28 mouse cellular contexts compared by ENCODE assay signal in genomic region chr4:138899361-138899760, GRCm38 (mm10). TPM values are rescaled to one million over a fixed set of nuclear protein-coding genes. Genes with fewer than 3 reads are reported as not detected.
"Had no signal": no experiment of that assay in that cellular context is flagged by ENCODE, and none has a peak within 500 bp of the region (broad histone marks: within the 10 kb centered on the region; RNA-seq: fewer than 3 reads in every experiment).

No protein-coding gene starts in this region.

- H3K4me3 ChIP-seq: lung, embryonic 15.5 days; megakaryocyte, embryonic 14.5 days; midbrain, embryonic 13.5 days; midbrain, embryonic 15.5 days; myocyte; neural tube, embryonic 13.5 days; neural tube, embryonic 15.5 days had no signal

- H3K9me3 ChIP-seq: lung, embryonic 15.5 days; megakaryocyte, embryonic 14.5 days; midbrain, embryonic 13.5 days; midbrain, embryonic 15.5 days; neural tube, embryonic 13.5 days; neural tube, embryonic 15.5 days had no signal

- H3K27me3 ChIP-seq: lung, embryonic 15.5 days; megakaryocyte, embryonic 14.5 days; midbrain, embryonic 13.5 days; midbrain, embryonic 15.5 days; neural tube, embryonic 13.5 days; neural tube, embryonic 15.5 days had no signal

- ATAC-seq: lung, postnatal 0 days; midbrain, embryonic 13.5 days; midbrain, embryonic 15.5 days had no signal

- DNase-seq: lung, adult 2 months; lung, postnatal 14 days; lung, postnatal 36 days; retina, postnatal 1 day; right cerebral cortex, adult 18-20 months; right cerebral cortex, postnatal 25 days; right cerebral cortex, postnatal 4 days; spleen, adult 18-20 months; thymus, adult 2 months; thymus, postnatal 25 days; thymus, postnatal 4 days had no signal

- H3K4me1 ChIP-seq: lung, embryonic 15.5 days; megakaryocyte, embryonic 14.5 days; midbrain, embryonic 13.5 days; midbrain, embryonic 15.5 days; neural tube, embryonic 13.5 days; neural tube, embryonic 15.5 days had no signal

- H3K27ac ChIP-seq: lung, embryonic 15.5 days; macrophage; midbrain, embryonic 13.5 days; midbrain, embryonic 15.5 days; neural tube, embryonic 13.5 days; neural tube, embryonic 15.5 days had no signal

- H3K9ac ChIP-seq: lung, embryonic 15.5 days; midbrain, embryonic 13.5 days; midbrain, embryonic 15.5 days; neural tube, embryonic 13.5 days; neural tube, embryonic 15.5 days had no signal

- H3K4me2 ChIP-seq: lung, embryonic 15.5 days; midbrain, embryonic 11.5 days; midbrain, embryonic 13.5 days; midbrain, embryonic 15.5 days; neural tube, embryonic 13.5 days; neural tube, embryonic 15.5 days had no signal

RNA-seq across cellular contexts. Expression of gene Pla2g2e, which starts 21.6 kb away (rescaled TPM):
- total RNA-seq: megakaryocyte progenitor cell, adult 5-6 weeks had no signal
- polyA plus RNA-seq: lung, embryonic 15.5 days; lung, postnatal 0 days; midbrain, embryonic 11.5 days; midbrain, embryonic 13.5 days; midbrain, embryonic 15.5 days; neural tube, embryonic 11.5 days; neural tube, embryonic 13.5 days; neural tube, embryonic 15.5 days; stomach, embryonic 14.5 days; stomach, embryonic 16.5 days; testis, adult 2 months had no signal

RNA-seq across cellular contexts. Expression of gene Gm13030, which starts 25.6 kb away (rescaled TPM):
- total RNA-seq: megakaryocyte progenitor cell, adult 5-6 weeks had no signal
- polyA plus RNA-seq: lung, adult 2 months; lung, embryonic 15.5 days; lung, postnatal 0 days; macrophage; midbrain, embryonic 11.5 days; midbrain, embryonic 13.5 days; midbrain, embryonic 15.5 days; myocyte; neural tube, embryonic 11.5 days; neural tube, embryonic 13.5 days; neural tube, embryonic 15.5 days; small intestine, adult 2 months; stomach, embryonic 14.5 days; stomach, embryonic 16.5 days; testis, adult 2 months; thymus, adult 2 months; urinary bladder, adult 2 months had no signal

RNA-seq across cellular contexts. Expression of gene Pla2g5, which starts 36.1 kb away (rescaled TPM):
- total RNA-seq: megakaryocyte progenitor cell, adult 5-6 weeks had no signal
- polyA plus RNA-seq: lung, postnatal 0 days; midbrain, embryonic 11.5 days; neural tube, embryonic 11.5 days had no signal
